Mouse (Mus musculus): ENCODE results near the gene Mfsd2b.
"Not testable (repeated sequence)": the region's sequence is repeated elsewhere in the genome, so short reads cannot be mapped to it uniquely, and the experiment has no call there.

Gene Mfsd2b

DNA sequence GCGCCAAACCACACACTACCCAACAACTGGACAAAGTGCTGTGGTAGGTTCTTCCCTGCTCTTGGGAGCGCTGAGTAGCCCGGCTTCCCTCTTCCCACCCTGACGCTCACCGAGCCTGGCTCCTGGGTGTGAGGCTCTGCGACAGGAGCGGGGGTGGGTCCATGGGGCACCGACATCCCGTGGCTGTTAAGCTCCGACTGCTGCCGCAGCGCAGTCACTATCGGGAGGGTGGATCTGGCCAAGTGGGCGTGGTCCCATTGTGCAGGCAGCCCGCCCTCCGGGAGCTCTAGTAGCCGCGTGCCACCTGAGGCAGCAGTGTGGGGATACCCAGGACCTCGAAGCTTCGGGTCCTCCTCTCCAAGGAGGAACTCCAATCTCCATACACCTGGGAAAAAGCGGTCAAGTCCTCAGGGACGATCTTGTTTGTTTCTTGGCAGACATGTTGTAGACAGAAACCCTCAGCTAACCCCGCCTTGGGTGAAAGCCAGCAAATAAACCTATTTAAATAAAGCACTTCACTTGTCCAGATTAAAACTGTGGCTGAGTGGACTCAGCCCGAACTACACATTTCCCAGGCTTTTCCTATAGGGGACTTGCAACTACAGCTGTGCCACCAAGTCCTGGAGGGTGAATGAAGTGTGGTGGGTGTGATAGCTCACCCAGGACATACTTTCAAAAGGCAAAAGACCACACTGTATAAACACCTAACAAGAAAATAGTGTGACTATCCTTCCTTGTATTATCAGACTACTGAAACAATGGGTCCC, at the start of gene Mfsd2b:
TSS of gene Mfsd2b (minus strand) at position 199 of the 767 bp plus-strand sequence.
- DNase-seq, result peak; percentile 57 to 59

GRCm38 (mm10) chr12:4917805-4918591, 43.8 kb upstream of the Mfsd2b start:
- peak; percentile 74 to 77 for DNase-seq

- DNase-seq, result peak; percentile 97 to 99
Observed at GRCm38 (mm10) chr12:4916994-4917804, 43.0 kb upstream of the Mfsd2b start, which contains the start of gene Atad2b. Gene Atad2b (plus strand): TSS chr12:4917353.

GRCm38 (mm10) chr12:4914944-4915343, 40.8 kb upstream of the Mfsd2b start:
- no peak for DNase-seq

- no peak for DNase-seq
Observed at GRCm38 (mm10) chr12:4914441-4914840, 40.3 kb upstream of the Mfsd2b start.

GRCm38 (mm10) chr12:4911716-4912115, 37.6 kb upstream of the Mfsd2b start:
- DNase-seq, result no peak

DNA sequence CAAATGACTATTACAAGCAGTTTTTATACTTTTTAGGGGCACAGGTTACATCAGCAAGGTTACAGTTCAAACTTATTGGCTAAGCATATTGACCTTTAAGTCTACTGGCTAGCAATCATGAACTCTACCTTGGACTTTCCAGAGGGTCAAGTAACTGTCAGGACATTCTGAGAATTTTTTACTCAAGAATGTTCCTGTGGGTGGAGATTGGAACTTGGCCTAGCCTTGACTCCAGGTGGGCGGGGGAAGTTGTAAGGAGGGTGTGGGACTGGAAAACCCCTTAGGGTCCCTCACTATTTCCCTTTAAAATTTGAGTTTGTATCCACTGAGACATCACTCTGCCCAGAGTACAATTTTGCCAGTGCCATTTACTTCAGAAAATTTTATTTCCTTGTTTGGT, 36.3 kb upstream of the Mfsd2b start:
- DNase-seq, result not testable (repeated sequence)

DNA sequence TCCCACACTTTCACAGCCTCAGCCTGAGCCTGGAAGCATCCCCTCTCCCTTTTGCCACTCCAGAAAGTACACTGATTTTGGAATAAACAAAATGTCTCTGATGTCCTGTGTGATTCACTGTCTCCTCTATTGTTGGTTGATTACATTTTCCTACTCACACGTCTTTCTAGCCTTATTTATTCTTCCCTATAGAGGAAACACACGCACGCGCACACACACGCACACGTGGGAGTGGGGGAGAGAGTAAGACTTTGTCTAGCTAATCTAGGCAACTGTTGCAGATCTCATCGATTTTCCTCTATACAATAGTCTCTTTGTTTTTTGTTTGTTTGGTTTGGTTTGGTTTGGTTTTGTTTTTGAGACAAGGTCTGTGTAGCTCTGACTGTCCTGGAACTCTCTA, 34.2 kb upstream of the Mfsd2b start:
- DNase-seq, result peak in 1 of 2 experiments; percentile 2

GRCm38 (mm10) chr12:4906951-4907906, 33.1 kb upstream of the Mfsd2b start, which contains the start of gene Ubxn2a:
Gene Ubxn2a (minus strand): TSS chr12:4907705.
- peak; percentile 97 for DNase-seq

GRCm38 (mm10) chr12:4906476-4906875, 32.3 kb upstream of the Mfsd2b start:
- no peak for DNase-seq

DNA sequence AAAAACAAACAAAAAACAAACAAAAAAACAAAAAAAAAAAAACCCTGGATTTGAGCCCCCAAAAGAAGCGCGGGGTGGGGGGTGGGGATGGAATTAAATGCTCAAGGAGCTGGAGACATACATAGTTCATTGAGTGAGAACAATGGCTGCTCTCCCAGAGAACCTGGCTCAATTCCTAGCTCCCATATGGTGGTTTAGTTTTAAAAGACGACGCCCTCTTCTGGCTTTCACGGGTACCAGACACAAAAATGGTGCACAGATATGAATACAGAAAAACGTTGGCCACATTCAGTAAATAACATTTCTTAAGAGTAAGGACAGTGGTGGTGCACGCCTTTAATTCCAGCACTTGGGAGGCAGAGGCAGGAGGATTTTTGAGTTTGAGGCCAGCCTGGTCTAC, 31.8 kb upstream of the Mfsd2b start:
- DNase-seq, result peak; percentile 14

GRCm38 (mm10) chr12:4898024-4898423, 23.9 kb upstream of the Mfsd2b start:
- no peak for DNase-seq

DNA sequence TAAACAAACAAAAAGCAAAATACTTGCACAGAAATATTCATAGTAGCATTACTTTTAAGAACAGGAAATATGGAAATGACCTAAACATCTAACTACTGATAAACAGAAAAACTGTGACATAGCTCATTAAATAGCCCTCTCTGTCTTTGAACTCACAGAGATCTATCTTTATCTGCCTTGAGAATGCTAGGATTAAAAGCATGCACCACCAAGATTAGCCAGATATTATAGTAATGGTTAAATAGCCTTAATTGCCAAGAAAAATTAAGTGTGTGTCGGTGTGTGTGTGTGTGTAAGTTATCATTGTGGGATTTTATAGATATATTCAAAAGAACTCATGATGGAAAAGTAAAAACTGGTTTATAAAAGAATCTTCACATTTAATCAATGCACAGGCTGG, 15.7 kb upstream of the Mfsd2b start:
- DNase-seq, result no peak

DNA sequence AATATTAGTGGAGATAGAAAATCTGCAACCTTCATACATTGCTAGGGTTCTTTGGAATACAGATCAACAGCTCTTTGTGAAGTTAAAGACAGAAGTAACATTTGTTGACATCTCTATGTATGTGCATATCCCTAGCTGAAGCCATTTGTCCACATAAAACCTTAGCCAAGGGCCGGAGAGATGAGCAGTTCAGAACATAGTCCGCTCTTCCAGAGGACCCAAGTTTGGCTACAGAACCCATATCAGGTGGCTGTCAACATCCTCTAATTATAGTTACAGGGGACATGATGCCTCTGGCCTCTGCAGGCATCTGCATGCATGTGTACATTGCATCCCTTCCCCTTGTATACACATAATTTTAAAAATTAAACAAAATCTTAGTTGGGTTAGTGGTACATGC, 15.1 kb upstream of the Mfsd2b start:
- no peak for DNase-seq

DNA sequence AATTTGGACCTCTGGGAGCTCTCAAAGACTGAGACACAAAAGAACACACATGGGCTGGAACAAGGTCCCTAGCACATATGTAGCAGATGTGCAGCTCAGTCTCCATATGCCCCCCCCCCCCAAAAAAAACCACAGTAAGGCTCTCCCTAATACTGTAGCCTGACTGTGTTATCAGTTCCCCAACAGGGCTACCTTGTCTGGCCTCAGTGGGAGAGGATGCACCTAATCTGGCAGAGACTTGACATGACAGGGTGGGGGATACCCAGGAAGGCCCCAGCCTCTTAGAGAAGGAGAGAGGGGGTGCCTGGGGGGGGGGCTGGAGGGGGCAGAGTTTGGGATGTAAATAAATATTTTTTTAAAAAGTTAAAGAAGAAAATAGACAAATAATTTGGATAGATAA, 14.6 kb upstream of the Mfsd2b start:
- DNase-seq, result no peak

- DNase-seq, result not testable (repeated sequence)
Observed at GRCm38 (mm10) chr12:4886581-4886980, 12.4 kb upstream of the Mfsd2b start.

- peak in 1 of 2 experiments; percentile 8 for DNase-seq
Observed at GRCm38 (mm10) chr12:4885062-4885461, 10.9 kb upstream of the Mfsd2b start.

DNA sequence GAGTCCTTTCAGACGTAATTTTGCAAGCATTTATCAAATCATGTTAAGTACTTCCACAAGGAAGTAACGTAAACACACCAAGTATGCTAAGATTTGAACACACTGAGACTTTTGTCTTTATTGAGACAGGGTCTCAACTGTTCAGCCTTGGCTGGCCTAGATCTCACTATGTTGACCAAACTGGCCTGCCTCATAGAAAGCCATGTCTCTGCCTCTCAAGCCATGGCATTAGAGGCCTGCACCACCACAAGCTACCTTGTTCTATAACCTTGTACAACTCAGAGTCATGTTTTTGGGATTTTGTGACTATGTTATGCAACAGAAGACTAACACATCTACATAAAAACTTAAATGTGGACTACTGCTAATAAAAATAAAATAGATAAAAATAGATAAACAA, 7.9 kb upstream of the Mfsd2b start:
- no peak for DNase-seq

DNA sequence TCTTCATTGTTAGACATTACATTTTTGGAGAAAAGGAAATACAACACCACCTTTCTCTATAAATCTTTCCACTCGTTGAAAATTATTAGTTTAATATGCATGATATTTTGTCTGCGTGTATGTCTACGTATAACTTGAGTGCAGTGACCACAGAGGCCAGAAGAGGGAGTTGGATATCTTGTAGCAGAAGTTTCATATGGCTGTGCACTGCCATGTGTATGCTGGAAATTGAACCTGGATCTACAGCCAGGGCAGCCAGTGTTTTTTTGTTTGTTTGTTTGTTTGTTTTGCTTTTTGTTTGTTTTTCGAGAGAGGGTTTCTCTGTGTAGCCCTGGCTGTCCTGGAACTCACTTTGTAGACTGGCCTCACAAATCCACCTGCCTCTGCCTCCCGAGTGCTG, 4.9 kb upstream of the Mfsd2b start:
- peak; percentile 28 to 40 for DNase-seq

DNA sequence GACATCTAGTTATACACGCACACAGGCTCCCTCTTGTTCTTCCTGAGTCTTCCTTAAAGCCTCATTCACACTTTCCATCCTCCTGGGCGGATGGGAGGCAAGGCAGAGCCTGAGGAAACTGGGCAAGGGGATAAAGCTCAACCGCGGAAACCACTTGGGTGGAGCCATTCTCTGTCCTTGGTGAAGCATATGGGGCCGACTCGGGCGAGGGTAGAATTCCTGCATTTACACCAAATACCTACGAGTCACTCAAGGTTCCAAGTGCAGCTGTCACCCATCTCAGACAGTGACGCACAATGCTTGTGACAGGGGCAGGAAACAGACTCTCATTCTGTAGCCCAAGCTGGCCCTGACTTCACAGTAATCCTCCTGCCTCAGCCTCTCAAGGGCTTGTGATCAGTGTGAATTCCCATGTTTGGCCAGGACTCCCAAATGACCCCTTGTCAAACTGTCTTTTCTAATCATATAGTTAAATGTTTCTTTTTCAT, 4.2 kb upstream of the Mfsd2b start:
- DNase-seq, result no peak

- DNase-seq, result no peak
Observed at GRCm38 (mm10) chr12:4875623-4876022, 1.5 kb upstream of the Mfsd2b start.

GRCm38 (mm10) chr12:4873531-4873930, 628 bp downstream of the Mfsd2b start:
- DNase-seq, result no peak

Data from B cell, adult 2 months (primary cell).